Mouse (Mus musculus): ENCODE measurements at regions not wholly inside any gene's neighbourhood (a gene's known extent, or its start where the extent isn't known, plus 50 kb on each side); places are given as distances from the start of the nearest gene placed in this dataset.

GRCm38 (mm10) chr6:140995340-140996135, 253.5 kb upstream of the Pde3a start:
- no peaks in the 10 kb centered on the region for H3K27me3 ChIP-seq (ENCODE audit: insufficient read depth, low read length)
- no peak overlapping the region for H3K4me2 ChIP-seq (ENCODE audit: low read depth, low read length, poor library complexity, severe bottlenecking)
- 35% methylated on average over 14 of the region's 14 CpGs for WGBS
- TF ChIP-seq CTCF (IDR thresholded peaks at IDR 0.05), result peak; percentile 67
- no peak overlapping the region for H3K9ac ChIP-seq (replicated peaks; ENCODE audit: low read length, poor library complexity, severe bottlenecking)
- H3K9me3 ChIP-seq (ENCODE audit: low read length), result no peaks in the 10 kb centered on the region
- no peaks in the 10 kb centered on the region; the same call in 1 of the 2 replicates for H3K4me1 ChIP-seq (ENCODE audit: insufficient read depth, low read length)
- no peak overlapping the region for H3K27ac ChIP-seq (ENCODE audit: low read depth, low read length)
- ATAC-seq (ENCODE audit: low FRiP score) (no peak), DNase-seq (ENCODE audit: low spot score) (peak; percentile 47)
- no peak overlapping the region for H3K4me3 ChIP-seq (ENCODE audit: low read depth, low read length)
- no peaks in the 10 kb centered on the region for H3K36me3 ChIP-seq (ENCODE audit: insufficient read depth, low read length)

- WGBS, result 49% methylated on average over 7 of the region's 7 CpGs
- Histone ChIP-seq H3K4me3 (ENCODE audit: low read depth, low read length) (no peak overlapping the region), H3K9me3 (ENCODE audit: low read length) (no peaks in the 10 kb centered on the region), H3K27me3 (ENCODE audit: insufficient read depth, low read length) (no peaks in the 10 kb centered on the region), H3K36me3 (ENCODE audit: insufficient read depth, low read length) (no peaks in the 10 kb centered on the region), H3K4me1 (ENCODE audit: insufficient read depth, low read length) (no peaks in the 10 kb centered on the region; the same call in 1 of the 2 replicates), H3K9ac (replicated peaks; ENCODE audit: low read length, poor library complexity, severe bottlenecking) (no peak overlapping the region), H3K4me2 (ENCODE audit: low read depth, low read length, poor library complexity, severe bottlenecking) (no peak overlapping the region), H3K27ac (ENCODE audit: low read depth, low read length) (no peak overlapping the region)
- TF ChIP-seq CTCF (IDR thresholded peaks at IDR 0.05), result no peak
- ATAC-seq (ENCODE audit: low FRiP score) (0 out of 2 replicates have a peak, but pooled peaks have one; percentile 53), DNase-seq (ENCODE audit: low spot score) (no peak)
Observed at GRCm38 (mm10) chr6:140998069-140998468, 251.0 kb upstream of the Pde3a start.

GRCm38 (mm10) chr6:141000552-141000951, 248.5 kb upstream of the Pde3a start:
- H3K36me3 ChIP-seq (ENCODE audit: insufficient read depth, low read length), result no peaks in the 10 kb centered on the region
- no peak for ATAC-seq (ENCODE audit: low FRiP score)
- no peak overlapping the region for H3K9ac ChIP-seq (replicated peaks; ENCODE audit: low read length, poor library complexity, severe bottlenecking)
- no peak overlapping the region for H3K4me3 ChIP-seq (ENCODE audit: low read depth, low read length)
- WGBS, result 77% methylated on average over 2 of the region's 2 CpGs
- H3K4me1 ChIP-seq (ENCODE audit: insufficient read depth, low read length), result no peaks in the 10 kb centered on the region; the same call in 1 of the 2 replicates
- H3K4me2 ChIP-seq (ENCODE audit: low read depth, low read length, poor library complexity, severe bottlenecking), result no peak overlapping the region
- H3K27me3 ChIP-seq (ENCODE audit: insufficient read depth, low read length), result no peaks in the 10 kb centered on the region
- no peak for TF ChIP-seq CTCF (IDR thresholded peaks at IDR 0.05)
- H3K27ac ChIP-seq (ENCODE audit: low read depth, low read length), result no peak overlapping the region
- no peaks in the 10 kb centered on the region for H3K9me3 ChIP-seq (ENCODE audit: low read length)
- no peak for DNase-seq (ENCODE audit: low spot score)

GRCm38 (mm10) chr6:141001306-141001705, 247.8 kb upstream of the Pde3a start:
- Histone ChIP-seq H3K4me1 (ENCODE audit: insufficient read depth, low read length) (no peaks in the 10 kb centered on the region; the same call in 1 of the 2 replicates), H3K4me3 (ENCODE audit: low read depth, low read length) (no peak overlapping the region), H3K27ac (ENCODE audit: low read depth, low read length) (no peak overlapping the region), H3K27me3 (ENCODE audit: insufficient read depth, low read length) (no peaks in the 10 kb centered on the region), H3K4me2 (ENCODE audit: low read depth, low read length, poor library complexity, severe bottlenecking) (no peak overlapping the region), H3K9me3 (ENCODE audit: low read length) (no peaks in the 10 kb centered on the region), H3K36me3 (ENCODE audit: insufficient read depth, low read length) (no peaks in the 10 kb centered on the region), H3K9ac (replicated peaks; ENCODE audit: low read length, poor library complexity, severe bottlenecking) (no peak overlapping the region)
- DNase-seq (ENCODE audit: low spot score) (no peak), ATAC-seq (ENCODE audit: low FRiP score) (no peak)
- TF ChIP-seq CTCF (IDR thresholded peaks at IDR 0.05), result no peak
- WGBS, result 84% methylated on average over 3 of the region's 3 CpGs

- no peaks in the 10 kb centered on the region for H3K9me3 ChIP-seq (ENCODE audit: low read length)
- H3K4me1 ChIP-seq (ENCODE audit: insufficient read depth, low read length), result no peaks in the 10 kb centered on the region
- no peak for TF ChIP-seq CTCF (IDR thresholded peaks at IDR 0.05)
- H3K9ac ChIP-seq (replicated peaks; ENCODE audit: low read length, poor library complexity, severe bottlenecking), result no peak overlapping the region
- DNase-seq (ENCODE audit: low spot score) (no peak), ATAC-seq (ENCODE audit: low FRiP score) (no peak)
- no peaks in the 10 kb centered on the region for H3K27me3 ChIP-seq (ENCODE audit: insufficient read depth, low read length)
- H3K27ac ChIP-seq (ENCODE audit: low read depth, low read length), result no peak overlapping the region
- no peaks in the 10 kb centered on the region for H3K36me3 ChIP-seq (ENCODE audit: insufficient read depth, low read length)
- WGBS, result 95% methylated on average over 11 of the region's 11 CpGs
- no peak overlapping the region for H3K4me3 ChIP-seq (ENCODE audit: low read depth, low read length)
- H3K4me2 ChIP-seq (ENCODE audit: low read depth, low read length, poor library complexity, severe bottlenecking), result no peak overlapping the region
Observed at GRCm38 (mm10) chr6:141015055-141015681, 233.9 kb upstream of the Pde3a start.

GRCm38 (mm10) chr6:141023501-141023900, 225.6 kb upstream of the Pde3a start:
- no peak overlapping the region for H3K27ac ChIP-seq (ENCODE audit: low read depth, low read length)
- TF ChIP-seq CTCF (IDR thresholded peaks at IDR 0.05), result no peak
- H3K27me3 ChIP-seq (ENCODE audit: insufficient read depth, low read length), result no peaks in the 10 kb centered on the region
- WGBS, result 81% methylated on average over 4 of the region's 4 CpGs
- no peak overlapping the region for H3K4me2 ChIP-seq (ENCODE audit: low read depth, low read length, poor library complexity, severe bottlenecking)
- no peak overlapping the region for H3K4me3 ChIP-seq (ENCODE audit: low read depth, low read length)
- no peaks in the 10 kb centered on the region for H3K36me3 ChIP-seq (ENCODE audit: insufficient read depth, low read length)
- no peaks in the 10 kb centered on the region for H3K9me3 ChIP-seq (ENCODE audit: low read length)
- ATAC-seq (ENCODE audit: low FRiP score), result no peak
- no peak for DNase-seq (ENCODE audit: low spot score)
- H3K4me1 ChIP-seq (ENCODE audit: insufficient read depth, low read length), result no peaks in the 10 kb centered on the region
- no peak overlapping the region for H3K9ac ChIP-seq (replicated peaks; ENCODE audit: low read length, poor library complexity, severe bottlenecking)

Measured in midbrain, postnatal 0 days (tissue).